Mouse (Mus musculus) NIH3T3 (cell line): ENCODE results near the gene Mogat2.
A peak's percentile ranks its signal among the peaks of the same experiment; 100 is the strongest.

Experiments
- DNase-seq: peaks from one replicate; pipeline ENCODE4 v3.0.0-alpha.2; 2012; ENCODE audit warnings: low read depth

Gene Mogat2

DNA sequence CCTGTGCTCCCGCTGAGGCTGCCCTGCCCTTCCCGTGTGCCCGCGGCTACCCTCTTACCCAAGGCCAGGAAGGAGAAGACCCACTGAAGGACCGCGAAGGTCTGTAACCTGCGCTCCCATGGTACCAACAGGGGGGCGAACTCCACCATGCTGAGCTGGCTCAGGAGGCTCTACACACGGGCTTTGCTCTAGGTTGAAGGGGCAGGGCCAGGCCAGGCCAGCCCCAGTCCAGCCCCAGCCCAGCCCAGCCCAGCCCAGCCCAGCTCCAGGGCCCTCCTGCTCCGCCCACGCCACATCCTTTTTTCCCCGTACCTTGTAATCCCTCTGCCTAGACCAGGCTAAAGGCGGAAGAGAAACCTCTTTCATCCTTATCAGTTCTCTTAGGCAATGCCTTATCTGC, at the start of gene Mogat2:
Gene Mogat2 (minus strand): TSS at position 203 of the 400 bp plus-strand sequence.
- DNase-seq = no peak

DNA sequence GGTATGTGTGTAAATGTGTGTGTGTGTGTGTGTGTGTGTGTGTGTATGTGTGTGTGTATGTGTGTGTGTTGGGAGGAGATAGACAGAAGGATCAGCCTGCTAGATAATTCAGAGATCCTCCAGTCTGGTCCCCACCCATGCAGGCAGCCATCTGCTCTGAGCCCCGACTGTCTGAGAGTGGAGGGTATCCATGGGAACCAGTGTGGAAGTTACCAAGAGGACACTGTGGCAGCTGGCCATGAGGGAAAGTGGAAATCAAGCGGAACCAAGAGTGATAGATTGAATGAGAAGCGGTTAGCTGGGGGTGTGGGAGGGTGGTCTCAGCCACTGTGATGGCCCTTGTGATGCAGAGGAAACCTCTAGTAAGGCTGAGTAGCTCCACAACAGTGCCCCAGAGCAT, 48.9 kb upstream of the Mogat2 start:
- no peak for DNase-seq

DNA sequence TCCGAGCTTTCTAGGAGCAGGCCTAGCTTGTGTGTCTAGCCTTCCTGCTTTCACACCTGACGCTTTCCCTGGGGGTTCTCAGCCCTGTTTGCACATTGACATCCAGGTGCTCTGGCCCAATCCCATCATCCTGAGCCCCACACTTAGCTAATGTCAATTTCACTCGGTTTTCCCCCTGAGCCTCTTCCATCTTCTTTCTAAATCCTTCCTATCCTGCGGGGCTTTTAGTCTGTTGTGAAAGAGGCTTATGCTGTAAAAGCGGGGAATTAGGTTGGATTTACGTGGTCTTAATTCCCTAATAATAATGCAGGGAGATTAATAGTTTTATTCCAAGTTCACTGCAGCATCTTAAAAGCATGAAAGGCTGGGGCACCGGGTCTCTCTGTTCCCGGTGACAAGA, 41.2 kb upstream of the Mogat2 start:
- no peak for DNase-seq

DNA sequence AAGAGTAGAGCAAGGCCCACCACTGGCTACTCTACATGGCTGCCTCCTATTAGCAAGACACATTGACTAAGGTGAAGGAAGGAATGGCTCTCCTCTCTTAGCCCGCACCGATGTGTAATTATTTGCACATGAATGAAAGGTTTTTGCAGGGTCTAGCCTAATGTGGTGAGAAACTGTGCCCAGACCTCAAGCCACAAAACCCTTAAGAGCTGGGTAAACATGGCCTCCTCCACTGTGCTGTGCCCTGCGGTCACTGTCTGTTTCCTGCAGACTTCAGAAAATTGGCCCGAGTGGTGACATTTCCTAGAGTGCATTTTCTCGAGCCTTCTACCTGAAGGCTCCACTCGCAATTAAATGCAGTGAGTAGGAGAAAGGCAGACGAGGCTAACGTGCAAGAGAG, 39.9 kb upstream of the Mogat2 start:
- no peak for DNase-seq

DNA sequence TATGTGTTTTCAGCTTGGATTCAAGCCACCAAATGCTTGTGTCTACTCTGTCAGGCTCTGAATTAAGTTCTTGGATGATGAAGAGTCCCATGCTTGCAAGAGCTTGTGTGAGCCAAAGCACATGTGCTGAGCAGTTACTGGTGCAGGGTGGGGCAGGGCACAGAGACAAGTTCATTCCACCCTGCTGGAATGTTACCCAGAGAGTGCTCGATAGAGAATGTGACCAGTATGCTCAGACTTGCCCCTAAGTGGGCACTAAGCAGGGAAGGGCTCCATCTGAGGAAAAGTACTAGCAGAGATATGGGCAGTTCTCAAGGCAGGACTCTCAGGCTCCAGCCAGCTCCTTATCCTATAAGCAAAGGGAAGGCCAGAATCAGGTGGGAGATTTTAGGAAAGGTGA, 38.3 kb upstream of the Mogat2 start:
- DNase-seq = peak; percentile 22

DNA sequence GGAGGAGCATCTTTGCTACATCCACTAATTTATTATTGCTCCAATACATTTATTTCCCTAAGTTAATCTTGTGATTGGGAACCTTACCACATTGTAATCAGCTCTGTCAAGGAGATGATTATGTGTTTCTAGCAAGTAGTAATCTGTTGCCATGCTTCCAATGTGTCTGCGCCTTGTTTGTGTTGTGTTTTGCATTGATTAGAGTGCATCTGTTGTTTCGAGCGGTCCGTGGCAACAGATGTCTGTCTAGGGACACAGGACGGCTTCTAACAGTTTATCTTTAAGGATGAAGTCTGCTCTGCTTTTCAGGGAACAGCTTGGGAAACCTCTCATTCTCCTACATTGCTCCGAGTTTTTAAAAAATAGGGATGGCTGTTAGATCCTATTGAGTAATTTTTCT, 36.7 kb upstream of the Mogat2 start:
- no peak for DNase-seq

DNA sequence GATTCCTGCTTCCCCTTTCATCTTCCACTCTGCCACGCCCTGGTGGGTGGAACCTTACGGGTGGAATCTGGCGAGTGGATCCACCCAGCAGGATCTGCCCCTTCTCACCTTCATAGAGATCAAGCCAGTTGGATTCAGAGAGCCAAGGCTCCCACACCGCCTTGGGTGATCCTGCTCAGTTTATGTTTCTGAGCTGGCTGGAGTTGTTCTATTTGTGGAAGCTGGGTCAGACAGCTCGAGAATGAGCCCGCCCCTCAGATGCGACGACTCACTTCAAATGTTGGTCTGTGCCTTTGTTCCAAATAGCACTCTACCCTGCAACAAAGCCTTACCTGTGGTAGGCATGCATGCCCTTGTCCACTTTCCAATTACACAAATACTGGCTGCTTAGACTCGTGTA, 33.2 kb upstream of the Mogat2 start:
- no peak for DNase-seq

DNA sequence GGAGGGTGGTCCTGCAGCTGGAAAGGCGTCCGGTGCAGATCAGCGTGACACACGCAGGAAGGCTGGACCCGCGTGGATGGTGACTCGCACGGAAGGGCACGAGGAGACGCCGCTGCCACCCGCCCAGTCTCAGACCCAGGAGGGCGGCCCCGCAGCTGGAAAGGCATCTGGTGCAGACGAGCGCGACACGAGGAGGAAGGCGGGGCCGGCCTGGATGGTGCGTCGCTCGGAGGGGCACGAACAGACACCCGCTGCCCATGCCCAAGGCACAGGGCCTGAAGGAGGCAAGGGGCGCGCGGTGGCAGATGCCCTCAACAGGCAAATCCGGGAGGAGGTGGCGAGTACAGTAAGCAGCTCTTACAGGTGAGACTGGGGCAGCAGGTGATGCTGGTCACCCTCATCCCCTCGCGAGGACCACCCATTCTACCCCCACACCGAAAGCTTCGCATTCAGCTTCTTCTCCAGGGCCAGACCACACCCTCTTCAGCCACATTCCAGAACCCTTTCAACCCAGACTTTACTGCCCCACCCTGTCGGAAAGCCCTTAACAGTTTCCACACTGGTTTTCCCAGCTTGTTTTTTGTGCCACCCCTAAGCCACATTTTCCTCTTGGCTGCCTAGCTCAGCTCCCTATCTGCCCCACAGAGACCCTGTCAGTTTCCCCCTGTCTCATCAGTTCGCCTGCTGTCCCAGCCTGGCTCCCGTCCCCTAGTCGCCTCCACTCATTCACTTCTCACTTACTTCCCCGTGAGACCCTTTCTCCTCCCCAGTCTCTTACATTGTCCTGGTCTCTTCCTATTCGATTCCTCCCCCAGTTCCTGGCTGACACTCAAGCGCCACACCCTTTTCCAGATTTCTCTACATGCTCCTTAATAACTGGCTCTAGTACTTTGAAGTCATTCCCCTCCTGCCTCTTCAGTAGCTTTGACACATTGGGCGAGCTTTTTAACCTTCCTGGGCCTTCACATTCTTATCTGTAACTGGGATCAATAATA, 30.8 kb upstream of the Mogat2 start:
- DNase-seq = peak; percentile 41

DNA sequence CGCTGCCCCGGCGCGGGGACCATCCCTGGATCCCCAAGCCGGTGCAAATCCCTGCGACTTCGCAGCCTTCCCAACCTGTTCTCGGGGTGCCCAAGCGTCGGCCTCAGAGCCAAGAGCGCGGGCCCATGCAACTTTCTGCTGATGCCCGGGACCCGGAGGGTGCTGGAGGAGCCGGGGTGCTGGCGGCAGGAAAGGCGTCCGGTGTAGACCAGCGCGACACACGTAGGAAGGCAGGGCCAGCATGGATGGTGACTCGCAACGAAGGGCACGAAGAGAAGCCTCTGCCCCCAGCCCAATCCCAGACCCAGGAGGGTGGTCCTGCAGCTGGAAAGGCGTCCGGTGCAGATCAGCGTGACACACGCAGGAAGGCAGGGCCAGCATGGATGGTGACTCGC, 30.1 kb upstream of the Mogat2 start:
- DNase-seq = no peak

DNA sequence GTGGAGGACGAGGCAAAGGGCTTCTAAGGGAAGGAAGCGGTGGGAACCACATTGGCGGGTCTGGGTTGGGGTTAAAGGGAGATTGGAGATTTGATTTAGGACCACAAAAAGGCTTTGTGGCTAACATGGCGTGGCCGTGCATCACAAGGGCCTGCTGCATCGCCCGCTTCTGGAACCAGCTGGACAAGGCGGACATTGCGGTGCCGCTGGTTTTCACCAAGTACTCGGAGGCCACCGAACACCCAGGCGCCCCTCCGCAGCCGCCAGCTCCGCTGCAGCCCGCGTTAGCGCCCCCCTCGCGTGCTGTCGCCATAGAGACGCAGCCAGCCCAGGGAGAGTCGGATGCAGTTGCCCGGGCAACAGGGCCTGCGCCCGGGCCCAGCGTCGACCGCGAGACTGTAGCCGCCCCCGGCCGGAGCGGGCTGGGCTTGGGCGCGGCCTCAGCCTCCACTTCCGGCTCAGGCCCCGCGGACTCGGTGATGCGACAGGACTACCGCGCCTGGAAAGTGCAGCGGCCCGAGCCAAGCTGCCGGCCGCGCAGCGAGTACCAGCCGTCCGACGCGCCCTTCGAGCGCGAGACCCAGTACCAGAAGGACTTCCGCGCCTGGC, 29.6 kb upstream of the Mogat2 start:
- DNase-seq = peak; percentile 81

DNA sequence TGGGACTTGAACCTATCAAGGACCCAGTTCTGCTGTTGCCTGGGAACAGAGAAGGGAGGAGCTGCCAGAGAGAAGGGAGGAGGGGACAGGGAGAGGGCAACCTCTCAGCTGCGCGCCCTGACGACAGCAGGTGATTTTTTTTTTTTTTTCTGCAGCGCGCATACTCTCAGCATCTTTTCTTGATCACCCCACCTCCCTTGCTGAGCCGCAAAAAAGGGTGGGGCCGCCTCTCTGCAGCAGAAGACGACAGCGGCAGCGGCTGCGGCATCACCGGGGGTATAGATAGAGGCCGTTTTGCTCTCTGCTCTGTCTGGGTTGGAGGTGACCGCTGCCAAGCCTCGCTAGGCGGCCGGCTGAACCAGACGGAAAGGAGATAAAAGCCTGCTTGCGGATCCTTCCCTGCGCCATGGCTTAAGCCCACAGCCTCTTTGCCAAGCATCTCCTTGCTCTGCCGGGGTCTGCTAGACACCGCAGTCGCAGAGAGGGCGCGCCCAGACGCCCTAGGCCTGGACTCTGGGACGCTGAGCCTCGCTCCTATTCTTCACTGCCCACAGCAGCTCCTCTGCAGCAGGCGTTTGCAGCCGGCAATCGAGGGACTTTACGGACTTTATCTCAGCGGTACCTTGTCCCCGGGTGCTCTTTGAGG, 29.0 kb upstream of the Mogat2 start, which contains the start of gene Map6:
Gene Map6 (plus strand): TSS at position 197 of the 646 bp plus-strand sequence.
- no peak for DNase-seq

DNA sequence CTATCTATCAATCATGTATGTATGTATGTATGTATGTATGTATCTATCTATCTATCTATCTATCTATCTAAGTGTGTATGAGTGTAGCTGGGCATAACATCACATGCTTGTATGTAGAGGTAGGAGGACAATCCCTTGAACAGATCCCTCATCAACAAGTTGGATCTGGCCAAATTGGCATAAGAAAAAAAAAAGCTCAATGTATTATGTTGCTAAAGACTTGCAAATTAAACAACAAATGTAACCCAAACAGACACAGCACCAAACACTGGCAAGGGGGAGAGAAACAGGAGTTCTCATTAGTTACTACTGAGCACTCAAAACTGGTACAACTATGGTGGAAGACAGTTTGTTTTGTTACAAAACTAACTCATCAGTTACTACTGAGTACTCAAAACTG, 26.2 kb upstream of the Mogat2 start:
- DNase-seq = no peak

DNA sequence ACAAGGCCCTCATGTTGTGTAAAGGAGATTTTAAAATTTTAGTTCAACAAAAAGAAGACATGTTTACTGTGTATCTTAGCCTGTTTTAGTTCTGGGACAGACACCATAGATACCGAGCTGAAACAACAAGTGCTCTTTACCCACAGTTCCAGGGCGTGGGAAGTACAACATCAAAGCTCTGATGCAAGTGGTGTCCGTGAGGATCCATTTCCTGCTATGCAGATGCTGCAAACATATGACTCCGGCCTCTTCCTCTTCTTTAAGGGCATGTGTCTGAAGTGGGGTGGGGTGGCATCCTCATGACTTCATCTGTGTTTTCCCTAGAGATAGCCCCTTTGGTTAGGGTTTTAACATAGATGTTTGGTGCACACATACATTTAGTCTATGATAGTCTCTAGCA, 25.1 kb upstream of the Mogat2 start:
- DNase-seq = no peak

DNA sequence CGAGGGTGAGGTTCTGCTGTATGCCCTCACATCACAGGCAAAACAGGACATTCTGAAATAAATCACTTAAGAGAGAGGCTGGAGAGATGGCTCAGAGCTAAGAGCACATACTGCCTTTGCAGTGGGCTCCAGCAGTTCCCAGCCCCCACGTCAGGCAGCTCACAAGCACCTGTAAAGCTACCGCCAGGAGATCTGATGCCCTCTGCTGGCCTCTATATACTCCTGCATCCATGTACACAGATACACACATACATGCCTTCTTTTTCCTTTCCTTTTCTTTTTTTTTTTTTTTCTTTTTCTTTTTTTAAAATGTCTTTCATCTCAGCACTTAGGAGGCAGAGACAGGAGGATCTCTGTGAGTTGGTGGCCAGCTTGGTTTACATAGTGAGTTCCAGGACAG, 23.5 kb upstream of the Mogat2 start:
- DNase-seq = no peak

DNA sequence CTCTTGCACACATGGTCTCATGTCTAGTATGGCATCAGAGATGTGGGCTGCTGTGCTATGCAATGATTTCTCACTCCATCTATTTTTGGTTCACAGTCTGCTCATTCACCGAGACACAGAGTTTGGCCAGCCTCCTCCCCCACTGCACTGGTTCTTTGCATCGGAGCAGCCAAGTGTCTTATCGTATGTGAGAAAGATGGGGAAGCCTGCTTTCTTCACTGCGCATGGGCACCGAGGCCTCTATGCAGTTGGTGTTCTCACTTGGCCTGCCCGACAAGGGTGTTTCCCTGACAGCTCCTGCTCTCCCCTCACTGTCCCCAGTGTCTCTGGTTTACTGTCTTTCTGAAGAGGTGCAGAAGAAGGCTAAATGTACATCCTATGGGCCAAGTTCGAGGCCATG, 16.6 kb upstream of the Mogat2 start:
- DNase-seq = no peak

DNA sequence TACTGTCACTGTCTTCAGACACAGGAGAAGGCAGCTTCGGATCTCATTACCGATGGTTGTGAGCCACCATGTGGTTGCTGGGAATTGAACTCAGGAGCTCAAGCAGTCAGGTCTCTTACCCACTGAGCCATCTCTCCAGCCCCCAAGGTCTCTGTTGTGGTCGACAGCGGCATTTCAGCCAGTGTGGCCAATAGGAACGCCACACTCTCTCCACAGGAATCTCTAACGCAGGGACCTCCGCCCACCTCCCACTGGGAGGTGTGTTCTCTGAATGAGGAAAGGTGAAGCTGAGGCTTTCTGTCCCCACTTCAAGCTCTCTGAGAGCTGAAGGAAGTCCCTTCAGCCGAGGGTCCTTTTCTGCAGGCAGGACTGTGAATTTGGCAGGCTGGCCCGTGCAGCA, 12.0 kb upstream of the Mogat2 start:
- DNase-seq = no peak

DNA sequence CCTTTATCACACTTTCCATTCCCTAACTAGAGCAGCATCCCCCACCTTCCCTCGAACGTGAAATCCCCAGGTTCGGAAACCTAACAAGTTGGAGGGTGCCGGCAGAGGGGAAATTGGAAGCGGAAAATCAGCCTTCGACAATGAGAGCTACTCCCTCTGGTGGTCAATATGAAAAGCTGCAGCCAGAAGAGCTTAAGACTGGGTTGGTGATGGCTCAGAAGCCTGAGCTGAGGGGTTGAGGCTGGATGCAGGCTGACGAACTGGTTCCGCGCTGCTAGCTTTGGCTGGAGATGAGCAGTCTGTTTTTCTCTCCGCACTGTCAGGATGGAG, 11.1 kb upstream of the Mogat2 start:
- DNase-seq = peak; percentile 73

DNA sequence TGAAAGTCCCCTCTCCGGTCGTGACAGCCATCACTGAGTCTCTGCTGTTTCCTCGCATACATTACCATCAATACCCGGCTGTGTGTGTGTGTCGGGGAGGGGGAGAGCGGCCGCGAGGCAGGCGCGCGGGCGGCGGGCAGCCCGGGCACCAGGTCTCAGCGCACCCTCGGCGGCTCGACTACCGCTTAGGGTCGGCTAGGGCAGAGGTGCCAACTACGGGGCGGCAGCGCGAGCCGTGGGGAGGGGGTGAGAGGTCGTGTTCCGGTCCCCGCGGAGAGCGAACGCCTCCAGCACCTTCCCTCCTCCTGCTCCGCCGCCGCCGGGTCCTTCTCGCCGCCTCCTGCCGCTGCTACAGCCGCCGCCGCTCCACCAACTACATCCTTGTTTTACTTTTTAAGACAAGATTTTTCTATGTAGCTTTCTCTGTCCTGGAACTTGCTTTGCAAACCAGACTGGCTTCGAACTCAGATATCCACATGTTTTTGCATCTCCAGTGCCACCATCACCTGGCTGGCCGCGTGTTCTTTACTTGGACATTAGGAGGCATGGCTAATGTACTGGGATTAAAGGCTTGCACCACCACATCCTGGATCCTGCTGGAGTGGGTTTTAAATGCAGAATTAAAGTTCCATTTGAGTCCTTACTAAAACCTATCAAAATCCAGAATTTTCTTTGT, 10.6 kb upstream of the Mogat2 start:
- no peak for DNase-seq

DNA sequence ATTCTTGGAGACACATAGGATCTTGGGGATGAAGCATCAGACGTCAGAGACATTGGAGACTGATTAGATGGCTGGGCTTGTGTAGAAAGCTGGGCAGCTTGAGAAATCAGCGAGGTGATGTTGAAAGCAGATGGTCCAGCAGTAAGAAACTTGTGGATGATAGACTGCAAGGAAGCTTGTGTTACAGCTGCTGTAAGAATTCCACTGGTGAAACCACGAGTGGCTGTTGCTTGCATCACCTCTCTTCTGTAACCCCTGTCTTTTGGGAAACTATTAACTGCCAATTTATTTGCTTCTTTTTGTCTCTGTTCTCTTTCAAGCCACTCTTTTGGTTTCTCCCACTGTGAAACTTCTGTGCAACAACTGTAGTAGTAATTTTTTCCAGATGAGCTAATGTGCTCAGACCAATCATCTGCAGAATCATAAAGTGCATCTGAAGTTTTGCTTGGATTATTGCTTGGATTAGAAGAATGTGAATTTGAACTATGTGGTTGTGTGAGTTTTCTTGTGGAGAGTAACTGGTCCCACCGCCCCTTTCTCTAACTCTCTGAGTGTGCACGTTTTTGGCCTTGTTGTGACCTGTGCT, 9.8 kb upstream of the Mogat2 start:
- peak; percentile 22 for DNase-seq

DNA sequence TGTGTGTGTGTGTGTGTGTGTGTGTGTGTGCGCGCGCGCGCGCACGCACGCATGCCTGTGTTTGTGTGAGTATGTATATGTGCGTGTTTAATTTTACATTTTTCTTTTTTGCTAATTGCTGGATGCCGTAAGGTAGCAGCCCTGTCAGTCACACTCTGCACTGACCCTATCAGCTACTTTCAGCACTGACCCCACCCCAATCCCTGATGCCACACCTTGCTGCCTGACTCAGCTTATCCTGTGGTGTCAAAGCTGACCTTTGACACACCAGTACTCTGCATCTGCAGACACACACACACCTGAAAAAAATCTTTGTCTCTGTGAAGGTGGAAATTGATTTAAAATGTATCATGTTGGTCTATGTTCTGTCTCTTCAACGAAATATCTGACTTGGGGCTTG, 3.7 kb upstream of the Mogat2 start:
- DNase-seq = no peak

DNA sequence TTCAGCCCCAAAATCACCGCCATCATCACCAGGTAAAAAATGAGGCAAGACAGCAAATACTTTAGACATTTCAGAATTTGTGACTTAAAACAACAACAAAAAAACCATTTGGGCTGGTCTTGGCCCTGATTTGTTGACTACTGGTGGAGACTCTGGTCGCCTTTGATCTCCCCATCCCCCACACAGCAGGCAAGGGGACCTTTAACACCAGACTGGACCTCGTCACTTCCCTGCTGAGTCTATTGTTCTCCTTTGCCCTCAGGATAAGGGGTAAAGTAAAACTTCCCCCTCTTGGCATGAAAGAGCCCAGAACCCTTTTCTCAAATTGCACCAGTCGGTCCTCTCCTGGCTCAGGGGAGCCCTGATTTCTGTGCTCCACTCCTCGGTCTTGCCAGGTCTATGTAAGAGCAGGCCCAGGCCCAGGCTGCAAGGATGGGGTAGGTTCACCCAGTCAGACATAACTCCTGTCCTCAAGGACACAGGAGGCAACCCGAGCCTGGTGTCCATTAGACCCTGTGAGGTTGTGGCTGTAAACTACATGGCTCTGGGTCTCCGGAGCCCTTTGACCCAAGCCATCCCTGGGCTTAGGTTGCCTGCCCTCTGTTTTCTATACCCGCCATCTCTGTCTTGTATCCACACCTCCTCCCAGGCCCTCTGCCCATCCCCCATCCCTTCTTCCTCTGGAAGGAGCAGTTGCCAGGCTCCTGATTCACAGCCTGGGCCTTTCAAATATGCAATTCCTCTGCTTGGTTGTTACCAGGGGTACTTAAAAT, 1.3 kb downstream of the Mogat2 start:
- DNase-seq = peak; percentile 60
